Mouse (Mus musculus) hindbrain, embryonic 11.5 days (tissue): Measurements from ENCODE around the gene Slc16a2. TPM values are rescaled to one million over a fixed set of nuclear protein-coding genes. Genes with fewer than 3 reads are reported as not detected.
A peak's percentile ranks its signal among the peaks of the same experiment; 100 is the strongest.
"Not testable (repeated sequence)": the region's sequence is repeated elsewhere in the genome, so short reads cannot be mapped to it uniquely, and the experiment has no call there.

Source experiments
- ATAC-seq: fragments of 200-750 bp; cut with Nextera tagmentation; 2 replicates; pipeline ENCODE4 v1.8.0; 2017; ENCODE audit warnings: mild to moderate bottlenecking, moderate TSS enrichment, moderate library complexity; ENCODE audit not compliant: low FRiP score
- DNase-seq: peaks from one replicate; pipeline ENCODE4 v3.0.0-alpha.2; 2015; ENCODE audit warnings: low spot score
- H3K27ac ChIP-seq: fragments of 300-500 bp; sonication (generic); 2 replicates; pipeline ENCODE4 v1.5.1; 2014; ENCODE audit warnings: mild to moderate bottlenecking, low read depth, low read length
- H3K27me3 ChIP-seq: fragments of 300-500 bp; sonication (generic); 2 replicates; pipeline ENCODE4 v1.6.1; 2014; ENCODE audit warnings: mild to moderate bottlenecking, low read length, moderate library complexity, mixed read lengths; ENCODE audit not compliant: control insufficient read depth, insufficient read depth
- H3K36me3 ChIP-seq: fragments of 300-500 bp; sonication (generic); 2 replicates; pipeline ENCODE4 v1.6.1; 2014; ENCODE audit warnings: mild to moderate bottlenecking, low read length, moderate library complexity, mixed read lengths; ENCODE audit not compliant: control insufficient read depth, insufficient read depth
- H3K4me1 ChIP-seq: fragments of 300-500 bp; sonication (generic); replicated peaks from 2 replicates; pipeline ENCODE4 v1.6.1; 2014; ENCODE audit warnings: low read length, mixed read lengths; ENCODE audit not compliant: control insufficient read depth, insufficient read depth
- H3K4me2 ChIP-seq: fragments of 300-500 bp; sonication (generic); replicated peaks from 2 replicates; pipeline ENCODE4 v1.6.1; 2014; ENCODE audit warnings: mild to moderate bottlenecking, low read depth, low read length
- H3K4me3 ChIP-seq: fragments of 300-500 bp; sonication (generic); 2 replicates; pipeline ENCODE4 v1.5.1; 2014; ENCODE audit warnings: low read depth, low read length
- H3K9ac ChIP-seq: fragments of 300-500 bp; sonication (generic); 2 replicates; pipeline ENCODE4 v1.6.1; 2014; ENCODE audit warnings: low read depth, low read length
- H3K9me3 ChIP-seq: fragments of 300-500 bp; sonication (generic); 2 replicates; pipeline ENCODE4 v1.6.1; 2016; ENCODE audit warnings: low read length; ENCODE audit not compliant: control insufficient read depth
- WGBS: fragments of 180-500 bp; shearing (Covaris S2); extraction: QIAGEN DNeasy Blood & Tissue Kit; methylation state at CpG from one replicate; pipeline ENCODE4 v1.1.7; 2014; 5-methylcytosine and 5-hydroxymethylcytosine counted together
- polyA plus RNA-seq: library from polyadenylated mRNA; unstranded; fragments of >200 nt; fragmentation: Nextera tagmentation; extraction: Ambion mirVana; gene quantifications from 2 replicates; pipeline ENCODE4 v1.2.1, GENCODE M21; 2014

The Slc16a2 gene
- polyA plus RNA-seq, 1 experiment from 2014 or later = 12.7 TPM

GRCm38 (mm10) chrX:103695165-103695996, 126.4 kb downstream of the Slc16a2 start:
- Histone ChIP-seq H3K9ac (0 out of 2 replicates have a peak overlapping the region, but pooled peaks have one; percentile 23), H3K4me3 (peak overlapping the region; percentile 39), H3K27me3 (peaks cover 56% of the 10 kb centered on the region), H3K36me3 (no peaks in the 10 kb centered on the region), H3K4me1 (no peaks in the 10 kb centered on the region), H3K9me3 (no peaks in the 10 kb centered on the region), H3K27ac (no peak overlapping the region), H3K4me2 (peak overlapping the region; percentile 73)
- WGBS = under 1% methylated on average over 19 of the region's 41 CpGs
- DNase-seq (peak; percentile 56), ATAC-seq (peak; percentile 82)

DNA sequence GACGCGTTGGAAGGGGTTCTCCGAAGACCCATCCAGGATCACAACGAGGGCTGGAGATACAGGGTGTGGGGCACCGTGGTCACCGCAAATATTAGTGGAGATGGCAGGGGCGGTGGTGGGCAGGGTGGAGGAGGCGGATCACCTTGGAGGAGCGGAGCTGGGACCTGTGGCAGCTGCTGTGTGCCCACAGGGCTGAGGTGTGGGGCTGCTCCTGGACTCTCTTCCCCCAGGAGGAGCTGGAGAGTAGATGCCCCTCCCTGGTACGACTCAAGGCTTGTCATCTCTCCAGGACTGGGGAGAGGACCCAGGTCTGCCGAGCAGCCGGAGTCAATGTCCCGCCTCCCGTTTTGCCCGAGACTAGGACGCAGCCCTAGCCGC, 127.0 kb downstream of the Slc16a2 start:
- Histone ChIP-seq H3K27ac (no peak overlapping the region), H3K9ac (no peak overlapping the region), H3K36me3 (no peaks in the 10 kb centered on the region), H3K9me3 (no peaks in the 10 kb centered on the region), H3K4me2 (peak overlapping the region; percentile 73), H3K27me3 (peaks cover 56% of the 10 kb centered on the region), H3K4me3 (peak overlapping the region; percentile 39), H3K4me1 (no peaks in the 10 kb centered on the region)
- WGBS = 8% methylated on average over 10 of the region's 17 CpGs
- peak; percentile 15 for DNase-seq
- peak; percentile 56 for ATAC-seq

- Histone ChIP-seq H3K9ac (no peak overlapping the region), H3K4me2 (peak overlapping the region; percentile 73; the same call in 1 of the 2 replicates), H3K4me1 (no peaks in the 10 kb centered on the region), H3K4me3 (no peak overlapping the region; the same call in 1 of the 2 replicates), H3K27ac (no peak overlapping the region), H3K27me3 (peaks cover 57% of the 10 kb centered on the region), H3K9me3 (no peaks in the 10 kb centered on the region), H3K36me3 (no peaks in the 10 kb centered on the region)
- ATAC-seq = no peak
- WGBS = 23% methylated on average over 10 of the region's 10 CpGs
- DNase-seq = no peak
Observed at GRCm38 (mm10) chrX:103694381-103694780, 127.4 kb downstream of the Slc16a2 start.

DNA sequence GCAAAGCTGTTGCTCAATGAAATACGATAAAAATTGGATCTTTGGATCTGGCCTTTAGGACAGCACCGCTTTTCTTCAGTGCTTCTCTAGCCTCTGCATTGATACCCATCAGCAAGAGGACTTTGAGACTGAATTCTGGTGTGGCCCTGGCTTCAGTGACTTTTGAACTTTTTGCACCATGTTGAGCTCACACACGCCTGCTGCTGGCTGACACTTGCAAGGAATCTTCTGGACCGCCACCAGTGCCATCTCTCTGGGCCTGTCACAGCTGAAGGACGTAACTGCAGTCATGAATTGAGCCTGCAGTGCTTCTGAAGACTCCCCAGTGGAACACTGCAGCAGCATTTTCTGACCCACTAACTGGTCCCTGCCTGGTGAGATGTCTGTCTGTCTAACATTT, 128.9 kb downstream of the Slc16a2 start:
- H3K4me1 ChIP-seq = no peaks in the 10 kb centered on the region

GRCm38 (mm10) chrX:103688551-103688950, 133.2 kb downstream of the Slc16a2 start:
- H3K27ac ChIP-seq = no peak overlapping the region
- no peak overlapping the region for H3K9ac ChIP-seq
- H3K9me3 ChIP-seq = no peaks in the 10 kb centered on the region
- no peak overlapping the region for H3K4me2 ChIP-seq
- ATAC-seq (no peak), DNase-seq (no peak)
- WGBS = 81% methylated on average over 2 of the region's 2 CpGs
- peaks cover 22% of the 10 kb centered on the region for H3K27me3 ChIP-seq
- H3K36me3 ChIP-seq = no peaks in the 10 kb centered on the region
- no peak overlapping the region for H3K4me3 ChIP-seq
- no peaks in the 10 kb centered on the region for H3K4me1 ChIP-seq

More for the DNA sequence above, 128.9 kb downstream of the Slc16a2 start:
- no peak overlapping the region for H3K4me3 ChIP-seq
- no peak overlapping the region for H3K9ac ChIP-seq
- no peak overlapping the region for H3K4me2 ChIP-seq
- no peaks in the 10 kb centered on the region for H3K9me3 ChIP-seq
- peaks cover 46% of the 10 kb centered on the region for H3K27me3 ChIP-seq
- H3K36me3 ChIP-seq = no peaks in the 10 kb centered on the region
- WGBS = 77% methylated on average over 5 of the region's 5 CpGs
- H3K27ac ChIP-seq = no peak overlapping the region
- no peak for ATAC-seq
- DNase-seq = no peak

- H3K4me2 ChIP-seq = no peak overlapping the region
- no peaks in the 10 kb centered on the region for H3K9me3 ChIP-seq
- peaks cover 7% of the 10 kb centered on the region; the same call in 1 of the 2 replicates for H3K27me3 ChIP-seq
- H3K27ac ChIP-seq = no peak overlapping the region
- H3K4me1 ChIP-seq = no peaks in the 10 kb centered on the region
- no peak for DNase-seq
- no peaks in the 10 kb centered on the region for H3K36me3 ChIP-seq
- no peak overlapping the region for H3K9ac ChIP-seq
- 24% methylated on average over 2 of the region's 2 CpGs for WGBS
- no peak for ATAC-seq
- no peak overlapping the region for H3K4me3 ChIP-seq
Observed at GRCm38 (mm10) chrX:103674674-103675073, 147.1 kb downstream of the Slc16a2 start.

DNA sequence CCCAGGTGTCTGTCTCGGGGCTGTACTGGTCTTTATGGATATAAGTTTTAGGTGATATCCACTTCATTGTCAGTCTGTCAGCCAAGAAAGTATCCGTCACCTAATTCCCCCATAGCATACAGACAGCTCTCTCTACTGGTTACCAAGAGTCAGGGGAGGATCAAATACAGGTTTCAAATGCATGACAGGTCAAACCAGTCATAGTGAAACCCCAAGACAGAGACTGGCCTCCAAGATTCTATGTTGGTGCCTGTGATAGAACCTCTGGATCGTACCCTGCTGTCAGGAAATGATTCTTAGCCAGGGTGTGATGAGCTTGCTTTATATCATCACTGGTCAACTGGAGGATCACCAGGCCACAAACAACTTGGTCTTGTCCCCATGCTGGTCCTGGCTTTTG, 148.0 kb downstream of the Slc16a2 start:
- Histone ChIP-seq H3K9ac (no peak overlapping the region), H3K9me3 (no peaks in the 10 kb centered on the region), H3K4me2 (no peak overlapping the region), H3K4me1 (no peaks in the 10 kb centered on the region), H3K27ac (no peak overlapping the region), H3K36me3 (no peaks in the 10 kb centered on the region), H3K4me3 (no peak overlapping the region), H3K27me3 (peaks cover 7% of the 10 kb centered on the region; the same call in 1 of the 2 replicates)
- WGBS = 81% methylated on average over 3 of the region's 3 CpGs
- DNase-seq (no peak), ATAC-seq (no peak)

DNA sequence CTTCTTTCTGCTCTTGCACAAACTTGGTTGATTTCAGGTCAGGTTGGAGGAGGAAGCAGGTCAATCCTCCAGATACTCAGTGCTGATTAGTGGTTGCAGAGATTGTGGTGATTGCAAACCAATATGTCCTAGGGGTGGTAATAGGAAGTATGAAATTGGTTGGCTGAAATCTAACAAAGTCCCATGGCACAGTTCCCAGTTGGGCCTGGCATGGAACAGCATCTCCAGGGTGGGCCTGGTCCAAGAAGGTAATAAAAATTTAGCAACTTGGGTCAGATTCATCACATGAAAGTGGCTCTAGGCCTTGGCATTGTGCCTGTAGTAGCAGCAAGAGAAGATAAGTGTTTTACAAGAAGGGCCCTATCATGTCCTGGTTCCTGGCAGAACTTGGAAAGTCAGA, 151.5 kb downstream of the Slc16a2 start:
- H3K27me3 ChIP-seq = peaks cover 7% of the 10 kb centered on the region; the same call in 1 of the 2 replicates
- no peaks in the 10 kb centered on the region for H3K4me1 ChIP-seq
- no peak for DNase-seq
- no peak overlapping the region for H3K4me2 ChIP-seq
- H3K9me3 ChIP-seq = no peaks in the 10 kb centered on the region
- ATAC-seq = no peak
- H3K4me3 ChIP-seq = no peak overlapping the region
- H3K27ac ChIP-seq = no peak overlapping the region
- H3K9ac ChIP-seq = no peak overlapping the region
- no peaks in the 10 kb centered on the region for H3K36me3 ChIP-seq

GRCm38 (mm10) chrX:103664445-103664844, 157.3 kb downstream of the Slc16a2 start:
- WGBS = 90% methylated on average over 10 of the region's 10 CpGs
- not testable (repeated sequence) for DNase-seq, ATAC-seq, H3K27ac ChIP-seq, H3K4me1 ChIP-seq, H3K4me2 ChIP-seq, H3K4me3 ChIP-seq, H3K36me3 ChIP-seq, H3K27me3 ChIP-seq, H3K9ac ChIP-seq, H3K9me3 ChIP-seq
